Mouse (Mus musculus) myocyte (in vitro differentiated cells): ENCODE measurements around the gene Gm45618.

Experiments
- E2F4 ChIP-seq: IDR thresholded peaks from one replicate; pipeline ENCODE4 v1.6.1; 2011; ENCODE audit warnings: mild to moderate bottlenecking, control low read depth, moderate library complexity; ENCODE audit not compliant: insufficient read depth
- MAX ChIP-seq: IDR thresholded peaks from one replicate; pipeline ENCODE4 v1.6.1; 2011; ENCODE audit warnings: low read depth, mild to moderate bottlenecking, control low read depth
- POLR2A ChIP-seq: IDR thresholded peaks from one replicate; pipeline ENCODE4 v1.6.1; 2011; ENCODE audit warnings: low read depth, mild to moderate bottlenecking, control low read depth, moderate library complexity; ENCODE audit not compliant: insufficient read length
- USF1 ChIP-seq: IDR thresholded peaks from one replicate; pipeline ENCODE4 v1.6.1; 2011; ENCODE audit warnings: low read depth, mild to moderate bottlenecking, control low read depth, moderate library complexity

GRCm38 (mm10) chr7:142074146-142074886, 46.2 kb downstream of the Gm45618 start:
- TF ChIP-seq POLR2A, result no peak
- no peak for TF ChIP-seq MAX
- no peak for TF ChIP-seq USF1
- TF ChIP-seq E2F4, result no peak
